Mouse (Mus musculus) midbrain, embryonic 15.5 days (tissue): ENCODE measurements at regions not wholly inside any gene's neighbourhood (a gene's known extent, or its start where the extent isn't known, plus 50 kb on each side); places are given as distances from the start of the nearest gene placed in this dataset. TPM values are rescaled to one million over a fixed set of nuclear protein-coding genes. Genes with fewer than 3 reads are reported as not detected.
A peak's percentile ranks its signal among the peaks of the same experiment; 100 is the strongest.

Experiments
- ATAC-seq: fragments of 200-750 bp; cut with Nextera tagmentation; replicated peaks from 2 replicates; pipeline ENCODE4 v1.8.0; 2017; ENCODE audit warnings: moderate TSS enrichment
- H3K27ac ChIP-seq: fragments of 300-500 bp; sonication (generic); 2 replicates; pipeline ENCODE4 v1.5.1; 2015; ENCODE audit warnings: mild to moderate bottlenecking, inconsistent platforms
- H3K27me3 ChIP-seq: fragments of 300-500 bp; sonication (generic); replicated peaks from 2 replicates; pipeline ENCODE4 v1.6.1; 2015; ENCODE audit warnings: inconsistent platforms
- H3K36me3 ChIP-seq: fragments of 300-500 bp; sonication (generic); replicated peaks from 2 replicates; pipeline ENCODE4 v1.6.1; 2015; ENCODE audit warnings: inconsistent platforms
- H3K4me1 ChIP-seq: fragments of 300-500 bp; sonication (generic); 2 replicates; pipeline ENCODE4 v1.6.1; 2015; ENCODE audit warnings: inconsistent platforms
- H3K4me2 ChIP-seq: fragments of 300-500 bp; sonication (generic); 2 replicates; pipeline ENCODE4 v1.6.1; 2015; ENCODE audit warnings: inconsistent platforms, mild to moderate bottlenecking, moderate library complexity
- H3K4me3 ChIP-seq: fragments of 300-500 bp; sonication (generic); 2 replicates; pipeline ENCODE4 v1.5.1; 2015; ENCODE audit warnings: mild to moderate bottlenecking, inconsistent platforms
- H3K9ac ChIP-seq: fragments of 300-500 bp; sonication (generic); 2 replicates; pipeline ENCODE4 v1.6.1; 2015; ENCODE audit warnings: mild to moderate bottlenecking, inconsistent platforms
- H3K9me3 ChIP-seq: fragments of 300-500 bp; sonication (generic); 2 replicates; pipeline ENCODE4 v1.6.1; 2016; ENCODE audit warnings: inconsistent platforms
- WGBS: fragments of 180-500 bp; shearing (Covaris S2); methylation state at CpG from one replicate; pipeline ENCODE4 v1.1.7; 2015; ENCODE audit warnings: mixed read lengths; 5-methylcytosine and 5-hydroxymethylcytosine counted together
- microRNA-seq: library from miRNA; unstranded; fragments of <30 nt; microRNA quantifications from one replicate; pipeline ENCODE4, GENCODE M21; 2016

DNA sequence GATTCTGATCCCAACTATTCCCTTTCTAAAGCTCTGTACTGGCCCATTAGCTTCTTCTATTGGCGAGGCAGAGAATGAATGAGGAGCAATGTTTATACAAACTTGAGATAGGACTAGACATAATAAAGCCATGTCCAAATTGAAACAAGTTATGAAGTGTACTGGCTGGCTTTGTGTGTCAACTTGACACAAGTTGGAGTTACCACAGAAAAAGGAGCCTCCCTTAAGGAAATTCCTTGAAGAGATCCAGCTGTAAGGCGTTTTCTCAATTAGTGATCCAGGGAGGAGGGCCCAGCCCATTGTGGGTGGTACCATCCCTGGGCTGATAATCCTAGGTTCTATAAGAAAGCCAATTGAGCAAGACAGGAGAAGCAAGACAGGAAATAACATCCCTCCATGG, 135.9 kb upstream of the Cr2 start:
- no peaks in the 10 kb centered on the region for H3K9me3 ChIP-seq
- ATAC-seq = no peak
- H3K4me1 ChIP-seq = no peaks in the 10 kb centered on the region
- no peak overlapping the region for H3K9ac ChIP-seq
- WGBS = 81% methylated on average over 2 of the region's 2 CpGs
- no peak overlapping the region for H3K27ac ChIP-seq
- no peaks in the 10 kb centered on the region for H3K27me3 ChIP-seq
- H3K36me3 ChIP-seq = no peaks in the 10 kb centered on the region
- H3K4me2 ChIP-seq = no peak overlapping the region
- no peak overlapping the region for H3K4me3 ChIP-seq

GRCm38 (mm10) chr1:195285076-195285475, 108.6 kb upstream of the Cr2 start:
- WGBS = 80% methylated on average over 2 of the region's 2 CpGs
- Histone ChIP-seq H3K4me2 (no peak overlapping the region), H3K27me3 (no peaks in the 10 kb centered on the region), H3K4me1 (no peaks in the 10 kb centered on the region), H3K27ac (no peak overlapping the region), H3K36me3 (no peaks in the 10 kb centered on the region), H3K4me3 (no peak overlapping the region), H3K9ac (no peak overlapping the region), H3K9me3 (no peaks in the 10 kb centered on the region)
- ATAC-seq = no peak

- H3K4me1 ChIP-seq = no peaks in the 10 kb centered on the region
- H3K36me3 ChIP-seq = no peaks in the 10 kb centered on the region
- no peak for ATAC-seq
- no peaks in the 10 kb centered on the region for H3K9me3 ChIP-seq
- H3K4me2 ChIP-seq = no peak overlapping the region
- no peaks in the 10 kb centered on the region for H3K27me3 ChIP-seq
- H3K4me3 ChIP-seq = no peak overlapping the region
- H3K9ac ChIP-seq = no peak overlapping the region
- 7% methylated on average over 30 of the region's 30 CpGs for WGBS
- no peak overlapping the region for H3K27ac ChIP-seq
These were observed 65.0 kb upstream of the Cr2 start for GRCm38 (mm10) chr1:195241496-195241895.

DNA sequence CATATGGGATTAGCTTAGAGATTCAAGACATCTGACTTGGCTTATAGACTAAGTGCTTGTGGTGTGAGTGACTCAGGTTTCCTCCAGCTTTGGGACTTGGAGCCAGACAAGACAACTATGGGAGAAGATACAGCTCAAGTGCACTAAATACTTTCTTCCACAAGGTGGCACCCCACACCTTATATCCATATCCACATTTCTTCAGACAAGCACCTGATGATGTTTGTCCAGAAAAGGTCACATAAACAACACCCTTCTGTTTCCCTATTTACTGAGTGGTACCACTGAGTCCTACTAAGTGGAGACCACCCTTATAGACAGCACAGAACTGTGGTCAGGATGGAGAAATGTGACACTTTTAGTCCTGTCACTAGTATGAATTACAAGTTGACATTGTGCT, 56.1 kb upstream of the Cr2 start:
- no peak overlapping the region for H3K4me3 ChIP-seq
- no peak overlapping the region for H3K4me2 ChIP-seq
- no peaks in the 10 kb centered on the region for H3K27me3 ChIP-seq
- H3K36me3 ChIP-seq = no peaks in the 10 kb centered on the region
- no peak overlapping the region for H3K9ac ChIP-seq
- H3K27ac ChIP-seq = no peak overlapping the region
- no peaks in the 10 kb centered on the region for H3K4me1 ChIP-seq
- H3K9me3 ChIP-seq = no peaks in the 10 kb centered on the region
- ATAC-seq = 0 out of 2 replicates have a peak, but pooled peaks have one; percentile 42

GRCm38 (mm10) chr1:195227007-195227406, 50.5 kb upstream of the Cr2 start:
- no peaks in the 10 kb centered on the region for H3K4me1 ChIP-seq
- no peak overlapping the region for H3K4me2 ChIP-seq
- H3K9me3 ChIP-seq = no peaks in the 10 kb centered on the region
- no peak for ATAC-seq
- no peak overlapping the region for H3K4me3 ChIP-seq
- no peak overlapping the region for H3K27ac ChIP-seq
- H3K36me3 ChIP-seq = no peaks in the 10 kb centered on the region
- WGBS = 90% methylated on average over 2 of the region's 2 CpGs
- H3K9ac ChIP-seq = no peak overlapping the region
- no peaks in the 10 kb centered on the region for H3K27me3 ChIP-seq

Small RNAs in the stretch of these regions (microRNA-seq; reads per million reads assigned to microRNA genes)
- not detected for gene Gm24802
